Mouse (Mus musculus) right cerebral cortex, postnatal 14 days (tissue): ENCODE data around the gene Bricd5.
A peak's percentile ranks its signal among the peaks of the same experiment; 100 is the strongest.

Experiments
- DNase-seq: peaks from one replicate; pipeline ENCODE4 v3.0.0; 2022

Gene Bricd5

DNA sequence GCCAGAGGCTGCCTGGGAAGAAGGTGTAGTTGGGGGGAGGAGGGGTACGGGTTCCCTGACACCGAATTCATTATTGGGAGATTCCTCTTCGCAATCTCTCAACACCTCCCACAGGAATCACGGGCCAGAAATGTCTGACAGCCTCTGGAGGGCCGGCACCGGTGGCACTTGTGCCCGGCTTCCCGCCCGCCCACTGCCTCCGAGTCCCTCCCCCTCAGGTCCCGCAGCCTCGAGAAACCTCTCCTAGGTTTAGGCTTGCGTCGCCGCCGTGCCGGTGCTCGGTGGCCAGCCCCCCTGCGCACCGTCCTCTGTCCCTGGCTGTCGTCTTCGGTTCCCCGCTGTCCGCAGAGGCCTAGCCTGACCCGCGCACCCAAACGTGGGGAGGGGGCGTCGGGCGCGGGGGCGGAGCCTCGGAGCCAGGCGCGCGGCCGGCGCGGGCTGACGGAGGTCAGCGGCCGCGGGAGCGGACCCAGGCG is 14.5 kb downstream of the Bricd5 start, which contains the start of gene Caskin1:
Gene Caskin1, plus strand, starts transcription at position 416 of the 476 bp plus-strand sequence.
- DNase-seq = peak; percentile 59

DNA sequence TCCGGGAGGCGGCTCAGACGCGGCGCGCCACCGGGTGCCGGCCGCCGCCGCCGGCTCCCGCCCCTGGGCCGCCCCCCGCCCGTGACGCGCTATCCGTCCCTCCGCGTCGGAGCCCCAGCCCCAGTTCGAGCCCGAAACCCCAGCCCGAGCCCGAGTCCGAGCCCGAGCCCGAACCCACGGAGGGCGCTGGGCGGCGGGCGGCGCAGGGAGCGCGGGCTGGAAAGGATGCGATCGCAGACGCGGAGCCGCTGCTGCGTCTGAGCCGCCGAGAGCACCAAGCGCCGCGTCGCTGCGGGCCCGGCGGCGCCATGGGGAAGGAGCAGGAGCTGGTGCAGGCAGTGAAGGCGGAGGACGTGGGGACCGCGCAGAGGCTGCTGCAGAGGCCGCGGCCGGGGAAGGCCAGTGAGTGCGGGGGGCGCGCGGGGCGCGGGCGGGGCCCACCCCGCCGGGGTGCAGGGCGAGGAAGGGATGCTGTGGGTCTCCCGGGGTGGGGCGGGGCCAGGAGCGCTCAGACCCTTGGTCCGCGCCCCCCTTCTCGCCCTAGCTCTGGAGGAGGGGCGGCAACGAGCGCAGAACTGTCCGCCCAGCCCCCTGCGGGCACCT is 15.1 kb downstream of the Bricd5 start:
- DNase-seq = peak; percentile 63

DNA sequence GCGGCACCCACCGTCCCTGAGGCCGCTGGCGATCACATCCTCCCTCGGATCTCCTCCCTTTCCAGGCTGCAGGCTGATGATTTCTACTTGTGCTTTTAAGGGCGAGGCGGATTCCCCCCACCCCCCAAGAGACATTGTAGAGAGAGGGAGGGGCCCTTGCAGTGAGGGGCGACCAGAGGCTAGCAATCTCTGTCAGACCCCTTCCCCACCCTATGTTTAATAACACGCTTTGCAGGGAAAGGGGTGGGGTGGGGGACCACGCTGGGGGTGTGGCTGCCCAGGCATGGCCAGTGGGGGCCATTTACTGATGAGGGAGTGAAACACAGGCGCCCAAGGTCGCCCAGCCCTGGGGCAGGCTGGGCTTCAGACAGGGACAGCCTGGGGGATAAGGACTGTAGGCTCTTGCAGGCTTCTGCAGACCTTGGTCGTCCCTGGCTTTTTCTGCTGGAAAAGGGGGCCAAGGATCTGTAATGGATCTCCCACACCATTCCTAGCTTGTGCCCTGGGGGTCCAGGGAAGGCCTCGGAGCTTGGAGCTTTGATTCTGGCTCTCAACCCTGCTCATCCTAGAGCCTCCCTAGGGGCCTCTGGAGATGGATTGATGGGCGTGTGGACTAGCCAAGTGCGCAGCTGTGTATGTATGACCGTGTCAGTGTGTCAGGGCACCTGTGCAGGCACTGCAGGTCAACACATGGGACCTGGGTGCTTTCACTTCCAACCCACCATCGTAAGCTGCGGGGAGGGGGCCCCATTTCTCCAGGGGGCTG is 15.8 kb downstream of the Bricd5 start:
- DNase-seq = no peak

DNA sequence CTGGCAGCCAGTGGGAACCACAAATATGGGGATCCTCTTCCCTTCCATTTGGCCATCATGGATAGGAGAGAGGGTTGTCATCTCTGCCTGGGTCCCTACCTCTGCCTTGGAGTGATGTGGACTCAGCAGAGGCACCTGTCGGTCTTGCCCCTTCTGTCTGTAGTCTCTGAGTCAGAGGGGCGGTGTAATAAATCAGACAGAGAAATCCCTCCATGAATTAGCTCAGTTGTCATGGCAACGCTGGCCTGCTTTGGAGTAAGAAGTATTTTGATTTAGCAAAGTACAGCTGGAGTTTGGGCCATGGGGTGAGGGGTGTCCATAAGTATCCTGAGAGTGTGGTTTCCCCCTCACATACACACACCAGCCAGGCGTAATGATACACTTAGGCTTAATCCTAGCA is 16.7 kb downstream of the Bricd5 start:
- DNase-seq = peak; percentile 61

DNA sequence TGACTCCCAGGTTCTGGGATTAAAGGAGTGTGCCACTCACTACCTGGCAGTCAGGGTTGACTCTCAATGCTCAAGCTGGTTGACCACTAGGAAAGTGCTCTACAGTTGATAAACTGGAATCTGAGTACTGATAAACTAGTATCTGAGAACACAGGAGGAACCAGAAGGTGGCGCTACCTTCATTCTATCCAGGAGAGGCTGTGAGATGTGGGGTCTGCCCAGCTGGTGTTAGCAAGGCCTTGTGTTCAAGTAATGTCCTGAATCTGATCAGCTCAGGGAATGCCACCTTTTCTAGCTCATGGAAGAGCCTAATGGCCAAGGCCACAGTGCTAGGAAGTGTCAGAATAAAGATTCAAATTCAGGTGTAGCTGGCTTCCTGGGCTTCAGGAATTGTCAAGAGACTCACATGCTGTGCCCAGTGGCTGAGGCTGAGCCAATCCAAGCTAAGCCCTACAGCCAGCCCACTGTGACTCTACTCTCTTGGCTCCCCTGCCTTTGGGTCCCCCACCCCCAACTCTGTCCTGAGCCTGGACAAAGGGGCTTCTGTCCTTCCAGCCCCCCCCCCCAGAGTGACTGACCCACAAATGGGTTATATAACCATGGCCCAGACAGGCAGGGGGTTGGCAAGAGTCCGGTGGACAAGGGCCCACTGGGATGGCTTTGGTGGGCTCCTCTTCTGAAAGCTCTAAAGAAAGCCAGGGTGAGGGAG is 21.1 kb downstream of the Bricd5 start:
- DNase-seq = peak; percentile 63

DNA sequence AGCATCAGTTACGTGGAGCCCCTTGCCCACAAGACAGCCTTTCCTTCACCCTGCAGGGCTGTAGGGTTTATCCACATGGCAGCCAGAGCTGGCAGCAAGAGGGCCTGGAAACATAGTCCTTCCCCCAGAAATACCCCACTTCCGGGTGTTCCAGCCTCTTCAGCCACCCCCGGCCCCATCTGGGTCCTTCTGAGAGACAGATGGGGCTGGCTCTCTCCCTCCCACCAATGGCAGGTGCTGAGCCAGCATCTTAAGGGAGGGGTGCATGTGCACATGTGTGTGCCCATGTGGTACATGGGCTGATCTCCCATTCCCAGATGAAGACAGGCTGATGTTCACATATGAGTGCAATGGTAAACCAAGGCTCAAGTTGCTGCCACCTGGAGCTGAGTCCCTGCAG is 21.8 kb downstream of the Bricd5 start:
- peak; percentile 61 for DNase-seq

DNA sequence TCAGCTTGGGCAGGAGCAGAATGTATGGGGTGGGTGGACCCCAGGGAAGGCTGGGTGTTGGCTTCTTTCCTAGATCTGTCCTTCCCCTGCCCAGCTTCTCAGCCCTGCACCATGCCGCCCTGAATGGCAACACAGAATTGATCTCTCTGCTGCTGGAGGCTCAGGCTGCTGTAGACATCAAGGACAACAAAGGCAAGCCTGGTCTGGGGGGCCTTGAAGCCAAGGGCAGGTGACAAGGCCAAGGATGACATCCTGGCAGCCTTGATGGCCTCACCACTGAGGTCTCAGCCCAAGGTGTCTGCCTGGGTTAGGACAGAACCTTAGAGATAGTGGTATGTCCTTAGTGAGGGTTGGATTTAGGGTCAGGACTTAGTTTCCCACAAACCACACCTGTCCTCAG is 22.3 kb downstream of the Bricd5 start:
- DNase-seq = no peak

DNA sequence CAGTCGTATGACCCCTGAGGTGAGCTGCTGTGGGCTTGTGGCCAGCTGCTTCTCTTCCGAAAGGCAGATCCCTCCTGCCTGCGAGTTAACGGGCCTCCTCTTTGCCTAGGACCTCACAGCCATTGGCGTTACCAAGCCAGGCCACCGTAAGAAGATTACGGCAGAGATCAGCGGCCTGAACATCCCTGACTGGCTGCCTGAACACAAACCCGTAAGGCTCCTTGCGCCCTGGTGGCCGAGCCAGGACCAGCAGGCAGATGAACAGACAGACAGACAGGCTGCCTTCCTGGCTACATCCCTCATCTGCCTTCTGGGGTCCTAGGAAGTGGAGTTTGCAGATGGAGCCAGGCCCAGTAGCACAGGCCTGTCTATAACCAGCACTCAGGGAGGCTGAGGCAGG is 28.5 kb downstream of the Bricd5 start:
- no peak for DNase-seq

DNA sequence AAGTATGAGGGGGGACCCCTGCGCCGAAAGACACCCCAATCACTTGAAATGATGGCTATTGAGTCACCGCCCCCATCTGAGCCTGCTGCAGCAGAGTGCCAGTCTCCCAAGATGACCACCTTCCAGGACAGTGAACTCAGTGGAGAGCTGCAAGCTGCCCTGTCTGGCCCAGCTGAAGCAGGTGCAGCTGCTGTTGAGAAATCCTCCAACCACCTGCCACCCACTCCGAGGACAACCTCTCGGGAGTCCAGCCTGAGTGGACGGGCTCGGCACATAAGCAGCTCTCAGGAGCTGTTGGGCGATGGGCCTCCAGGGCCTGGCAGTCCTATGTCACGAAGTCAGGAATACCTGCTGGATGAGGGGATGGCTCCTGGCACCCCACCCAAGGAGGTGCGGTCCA is 30.4 kb downstream of the Bricd5 start:
- DNase-seq = no peak

DNA sequence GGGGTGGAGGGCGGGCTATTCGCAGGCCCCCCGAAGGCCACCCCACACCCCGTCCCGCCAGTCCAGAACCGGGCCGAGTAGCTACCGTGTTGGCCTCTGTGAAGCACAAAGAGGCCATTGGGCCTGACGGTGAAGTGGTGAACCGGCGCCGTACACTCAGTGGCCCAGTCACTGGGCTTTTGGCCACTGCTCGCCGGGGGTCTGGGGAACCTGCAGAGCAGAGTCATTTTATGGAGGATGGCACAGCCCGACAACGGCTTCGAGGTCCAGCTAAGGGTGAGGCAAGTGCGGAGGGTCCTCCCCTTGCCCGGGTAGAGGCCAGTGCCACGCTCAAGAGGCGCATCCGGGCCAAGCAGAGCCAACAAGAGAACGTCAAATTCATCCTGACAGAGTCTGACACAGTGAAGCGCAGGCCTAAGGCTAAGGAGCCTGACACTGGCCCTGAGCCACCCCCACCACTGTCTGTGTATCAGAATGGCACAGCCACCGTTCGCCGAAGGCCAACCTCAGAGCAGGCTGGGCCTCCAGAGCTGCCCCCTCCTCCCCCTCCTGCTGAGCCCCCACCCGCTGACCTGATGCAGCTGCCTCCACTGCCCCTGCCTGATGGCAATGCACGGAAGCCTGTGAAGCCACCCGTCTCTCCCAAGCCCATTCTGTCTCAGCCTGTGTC is 31.7 kb downstream of the Bricd5 start:
- DNase-seq = no peak

DNA sequence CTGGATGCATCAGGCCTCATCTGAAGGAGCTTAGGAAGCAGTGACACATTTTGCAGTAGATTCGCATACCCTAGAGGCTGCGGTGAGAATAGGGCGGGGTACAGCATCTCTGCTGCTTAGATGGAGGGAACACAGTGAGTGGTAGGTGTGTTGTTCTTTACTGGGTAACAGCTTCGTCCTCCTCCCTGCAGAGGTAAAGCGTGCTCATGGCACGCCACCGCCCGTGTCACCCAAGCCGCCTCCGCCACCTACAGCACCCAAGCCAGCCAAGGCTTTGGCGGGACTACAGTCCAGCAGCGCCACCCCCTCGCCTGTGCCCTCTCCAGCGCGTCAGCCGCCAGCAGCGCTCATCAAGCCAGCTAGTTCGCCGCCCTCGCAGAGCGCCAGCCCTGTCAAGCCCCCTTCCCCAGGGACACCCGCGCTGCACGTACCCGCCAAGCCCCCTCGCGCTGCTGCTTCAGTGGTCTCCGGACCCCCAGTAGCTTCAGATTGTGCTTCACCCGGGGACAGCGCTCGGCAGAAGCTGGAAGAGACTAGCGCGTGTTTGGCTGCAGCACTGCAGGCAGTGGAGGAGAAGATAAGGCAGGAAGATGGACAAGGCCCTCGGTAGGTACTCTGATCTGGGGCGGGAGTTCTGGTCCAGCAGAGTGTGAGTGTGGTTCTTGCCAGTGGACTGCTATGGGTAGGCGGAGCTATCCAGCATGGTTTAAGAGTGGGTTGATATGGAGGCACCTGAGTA is 32.8 kb downstream of the Bricd5 start:
- peak; percentile 48 for DNase-seq

DNA sequence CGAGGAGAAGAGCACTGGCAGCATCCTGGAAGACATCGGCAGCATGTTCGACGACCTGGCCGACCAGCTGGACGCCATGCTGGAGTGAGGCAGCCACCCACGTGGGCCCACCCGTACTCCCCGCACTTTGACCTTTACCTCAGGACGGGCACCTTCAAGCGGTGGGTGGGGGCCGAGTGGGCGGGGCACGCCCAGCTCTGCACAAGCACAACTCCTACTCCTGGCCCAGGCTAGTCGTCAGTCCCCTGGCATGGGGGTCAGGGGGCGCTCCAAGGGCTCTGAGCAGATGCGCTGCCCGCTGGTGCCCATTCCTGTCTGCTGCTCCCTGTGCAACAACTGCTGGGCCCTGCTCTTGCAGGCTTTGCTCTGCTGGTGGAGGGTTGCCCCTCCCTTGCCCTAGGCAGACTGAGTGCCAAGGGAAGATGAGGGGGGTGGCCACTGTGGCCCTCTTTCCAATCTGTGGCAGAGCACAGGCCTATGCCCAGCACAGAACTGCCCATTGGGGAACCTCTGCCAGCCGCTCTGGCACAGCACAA is 33.5 kb downstream of the Bricd5 start:
- no peak for DNase-seq

DNA sequence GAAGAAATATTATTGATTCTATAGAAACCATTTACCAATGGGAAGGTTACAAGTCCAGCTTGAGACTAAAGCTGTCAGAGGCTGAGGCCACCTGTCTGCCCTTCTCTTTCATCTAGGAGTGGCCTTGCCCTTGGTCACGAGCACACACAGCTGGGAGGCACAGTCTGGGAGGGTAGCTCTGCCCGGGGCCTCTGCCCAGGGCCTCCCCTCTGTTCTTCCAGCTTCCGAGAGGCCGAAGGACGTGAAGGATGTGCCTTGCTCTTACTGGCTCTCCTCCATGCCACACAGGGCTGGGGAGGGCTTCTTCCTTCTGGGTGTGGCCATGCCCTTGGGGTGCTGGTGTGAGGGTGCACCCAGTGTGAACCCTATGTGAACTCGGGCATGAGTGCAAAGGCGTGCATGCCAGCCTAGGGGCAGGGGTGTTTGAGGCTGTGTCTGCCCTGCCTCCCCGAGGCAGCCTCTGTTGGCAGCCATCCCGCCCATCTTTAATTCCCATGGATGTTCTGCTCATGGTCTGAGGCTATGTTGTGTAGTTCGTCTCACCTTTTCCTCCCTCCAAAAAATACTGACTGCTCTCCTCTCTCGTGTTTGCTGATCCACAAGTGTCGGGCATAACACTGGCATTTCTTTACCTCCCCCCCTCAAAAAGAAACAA is 34.2 kb downstream of the Bricd5 start:
- no peak for DNase-seq

DNA sequence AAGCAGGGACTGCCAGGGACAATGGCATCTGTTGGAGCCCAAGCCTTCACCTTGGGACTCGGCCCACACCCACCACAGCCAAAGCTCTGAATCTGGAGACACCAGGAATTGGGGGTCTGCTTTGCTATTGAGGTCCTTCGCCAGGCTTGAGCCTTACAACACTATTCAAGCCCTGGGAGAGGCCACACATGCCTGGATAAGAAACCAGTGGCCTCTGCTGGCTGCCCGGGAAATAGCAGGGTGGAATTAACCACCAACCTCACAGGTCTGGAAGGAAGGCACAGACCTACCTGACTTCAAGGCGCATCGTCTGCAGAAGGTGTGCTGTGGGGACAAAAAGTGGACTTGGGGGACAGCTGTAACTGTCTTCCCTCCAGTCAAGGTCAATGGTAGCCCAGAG is 39.9 kb downstream of the Bricd5 start:
- DNase-seq = peak; percentile 70

DNA sequence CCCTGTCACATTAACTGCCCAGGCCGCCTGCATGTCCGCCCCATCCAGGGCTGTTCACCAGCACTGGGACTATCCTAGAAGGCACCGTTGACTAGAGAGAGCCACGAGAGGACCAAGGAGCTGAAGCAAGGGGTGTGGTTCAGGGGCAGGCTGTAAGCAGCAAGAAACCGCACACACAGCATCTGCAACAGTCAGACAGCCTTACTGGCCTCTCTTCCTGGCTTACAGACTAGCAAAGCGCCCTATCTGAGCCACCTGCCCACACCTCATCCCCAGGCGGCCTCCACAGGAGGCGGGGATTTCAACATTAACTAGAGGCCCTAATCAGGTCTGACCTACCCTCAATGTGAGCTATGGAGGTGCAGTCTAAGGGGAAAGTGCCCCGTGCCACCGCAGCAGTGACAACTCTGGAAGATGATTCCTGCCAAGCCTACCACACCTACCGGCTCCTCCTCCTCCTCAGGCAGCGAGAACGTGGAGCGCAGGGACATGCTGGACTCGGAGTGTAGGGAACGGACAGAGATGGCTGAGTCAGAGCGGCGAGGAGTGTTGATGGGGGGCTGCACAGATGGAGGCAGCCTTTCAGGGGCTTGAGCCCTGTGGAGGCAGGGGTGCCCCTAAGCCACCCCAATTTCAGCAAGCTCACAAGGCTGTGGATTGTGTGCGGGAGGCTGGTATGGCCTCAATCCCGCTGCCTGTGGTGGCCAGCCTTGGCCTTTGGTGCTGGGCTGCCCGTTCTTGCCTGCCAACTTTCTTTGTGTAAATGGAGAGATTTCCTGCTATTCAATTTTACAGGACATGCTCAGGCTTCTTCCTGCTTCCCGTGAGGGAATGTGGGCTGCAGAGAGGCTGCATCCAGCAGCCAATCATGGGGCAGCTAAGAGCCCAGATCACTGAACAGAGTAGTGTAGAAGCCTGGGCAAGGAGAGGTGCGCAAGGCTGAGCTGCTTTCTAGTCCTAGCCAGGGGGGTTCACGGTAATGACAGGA is 40.9 kb downstream of the Bricd5 start:
- no peak for DNase-seq

DNA sequence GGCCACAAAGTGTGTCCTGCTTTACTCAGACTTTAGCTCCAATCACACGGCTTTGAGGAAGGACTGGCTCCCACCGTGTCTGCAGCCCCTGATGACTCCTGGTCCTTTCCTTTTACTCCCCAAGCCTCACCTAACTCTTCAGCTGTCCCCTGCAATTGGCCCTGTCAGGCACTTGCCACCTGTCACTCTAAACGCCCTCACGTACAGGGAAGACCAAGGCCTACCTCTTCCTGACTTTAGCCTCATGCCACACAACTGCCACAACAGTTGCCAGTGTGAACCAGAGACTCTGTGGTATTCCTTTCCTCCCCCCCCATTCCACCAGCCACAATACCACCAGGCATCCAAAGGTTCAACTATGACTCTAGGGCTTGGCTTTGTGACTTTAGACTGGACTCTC is 46.8 kb downstream of the Bricd5 start:
- DNase-seq = no peak

DNA sequence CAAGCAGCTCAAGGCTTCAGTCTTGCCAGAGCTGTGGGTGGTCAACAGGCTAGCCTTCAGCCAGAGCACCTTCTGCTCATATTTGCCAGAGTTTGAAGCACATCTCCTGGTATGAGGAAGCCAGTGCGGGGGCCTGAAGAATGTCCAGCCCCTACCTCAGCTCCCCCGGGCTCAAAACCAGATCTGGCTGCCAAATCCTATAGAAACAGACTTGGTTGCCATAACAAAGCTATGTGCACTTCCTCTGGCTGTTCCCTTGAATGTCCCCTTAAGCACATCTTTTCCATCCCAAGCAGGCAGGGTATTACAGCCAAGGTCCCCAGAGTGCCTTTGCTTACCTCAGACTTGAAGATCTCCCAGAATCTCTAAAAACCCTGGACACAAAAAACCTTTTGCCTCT is 51.0 kb downstream of the Bricd5 start:
- no peak for DNase-seq
